Mouse (Mus musculus) cerebellum, adult 2 months (tissue): ENCODE measurements around the gene Gm28363.
"Not testable (repeated sequence)": the region's sequence is repeated elsewhere in the genome, so short reads cannot be mapped to it uniquely, and the experiment has no call there.

ENCODE experiments used
- CTCF ChIP-seq: fragments of 200-500 bp; IDR thresholded peaks from 2 replicates; pipeline ENCODE4 v1.5.1; 2011; ENCODE audit warnings: low read depth, mild to moderate bottlenecking, control low read depth, low read length, moderate library complexity, borderline replicate concordance; ENCODE audit not compliant: insufficient read depth
- POLR2A ChIP-seq: fragments of 200-500 bp; IDR thresholded peaks from 2 replicates; pipeline ENCODE4 v1.6.1; 2011; ENCODE audit warnings: low read length, control low read depth, borderline replicate concordance; ENCODE audit not compliant: insufficient read depth

GRCm38 (mm10) chr1:117696831-117697230, at the start of gene Gm28363:
- not testable (repeated sequence) for TF ChIP-seq CTCF, POLR2A
